Mouse (Mus musculus) small intestine, adult 2 months (tissue): ENCODE data around the gene Bcas2.

Experiments used
- CTCF ChIP-seq: fragments of 200-500 bp; IDR thresholded peaks from 2 replicates; pipeline ENCODE4 v1.5.1; 2012; ENCODE audit warnings: low read depth, mild to moderate bottlenecking, control low read depth, inconsistent platforms, low read length, moderate library complexity, mixed read lengths; ENCODE audit not compliant: insufficient replicate concordance, insufficient read length; ENCODE audit errors: extremely low read depth
- POLR2A ChIP-seq: fragments of 200-500 bp; IDR thresholded peaks from 2 replicates; pipeline ENCODE4 v1.6.1; 2012; ENCODE audit warnings: low read depth, mild to moderate bottlenecking, control low read depth, inconsistent platforms, low read length, moderate library complexity

GRCm38 (mm10) chr3:103181171-103181570 lies 9.7 kb downstream of the Bcas2 start:
- TF ChIP-seq CTCF (no peak), POLR2A (no peak)
